Mouse (Mus musculus) CH12.LX (cell line): ENCODE measurements around the gene Thap7. TPM values are rescaled to one million over a fixed set of nuclear protein-coding genes. Genes with fewer than 3 reads are reported as not detected.

ENCODE experiments used
- DNase-seq: peaks from one replicate; pipeline ENCODE4 v3.0.0-alpha.2; 2013; ENCODE audit errors: extremely low read depth
- H3K27ac ChIP-seq: 2 replicates; pipeline ENCODE4 v1.5.1; 2012; ENCODE audit warnings: low read depth, mild to moderate bottlenecking, control low read depth, moderate library complexity; ENCODE audit not compliant: insufficient read depth
- H3K27me3 ChIP-seq: replicated peaks from 2 replicates; pipeline ENCODE3; 2012; ENCODE audit warnings: inconsistent platforms
- H3K36me3 ChIP-seq, 2 experiments: replicated peaks in 1 of 2; 2 replicates each; pipeline versions ENCODE3 to v1.6.1; 2012; ENCODE audit warnings: inconsistent platforms in 1 of 2, low read length in 1 of 2, mild to moderate bottlenecking in 1 of 2, mixed read lengths in 1 of 2, moderate library complexity in 1 of 2; ENCODE audit not compliant: control insufficient read depth in 1 of 2, insufficient read depth in 1 of 2
- H3K4me1 ChIP-seq, 2 experiments: 2 replicates each; pipeline ENCODE4 v1.6.1; 2012; ENCODE audit warnings: inconsistent platforms in 1 of 2, moderate library complexity in 1 of 2; ENCODE audit not compliant: insufficient read depth in 2 of 2, control insufficient read depth in 1 of 2
- H3K4me2 ChIP-seq: 2 replicates; pipeline ENCODE4 v1.6.1; 2012; ENCODE audit warnings: low read depth, mild to moderate bottlenecking, control low read depth; ENCODE audit not compliant: poor library complexity, insufficient read depth, severe bottlenecking
- H3K4me3 ChIP-seq, 3 experiments: fragments of 150-350 bp in 1 of 3; sonication (generic) in 1 of 3; replicated peaks in 1 of 3; 2 replicates each; pipeline versions ENCODE3 to v1.5.1; 2011 to 2012; ENCODE audit warnings: low read depth in 2 of 3, low read length in 2 of 3, mild to moderate bottlenecking in 2 of 3, moderate library complexity in 2 of 3, control low read depth in 1 of 3, improper control_type of control experiment in 1 of 3, inconsistent platforms in 1 of 3, mixed read lengths in 1 of 3; ENCODE audit not compliant: poor library complexity in 1 of 3
- H3K79me2 ChIP-seq: replicated peaks from 2 replicates; pipeline ENCODE4 v1.6.1; 2012; ENCODE audit warnings: mild to moderate bottlenecking, moderate library complexity; ENCODE audit not compliant: control insufficient read depth, poor library complexity, insufficient read depth, severe bottlenecking; ENCODE audit errors: extremely low read depth
- H3K9ac ChIP-seq: 2 replicates; pipeline ENCODE4 v1.6.1; 2012; ENCODE audit warnings: low read depth, mild to moderate bottlenecking, control low read depth, moderate library complexity; ENCODE audit not compliant: insufficient read depth
- H3K9me3 ChIP-seq: replicated peaks from 2 replicates; pipeline ENCODE3; 2012; ENCODE audit warnings: low read length, inconsistent platforms, mixed read lengths
- EP300 ChIP-seq: IDR thresholded peaks from 2 replicates; pipeline ENCODE4 v1.6.1; 2011; ENCODE audit warnings: low read length, improper control_type of control experiment
- ETS1 ChIP-seq: conservative IDR thresholded peaks from 2 replicates; pipeline ENCODE4 v1.6.1; 2012; ENCODE audit warnings: low read depth, mild to moderate bottlenecking, inconsistent platforms, low read length, improper control_type of control experiment, moderate library complexity
- HCFC1 ChIP-seq: IDR thresholded peaks from 2 replicates; pipeline ENCODE4 v1.6.1; 2012; ENCODE audit warnings: low read depth, mild to moderate bottlenecking, inconsistent platforms, low read length, improper control_type of control experiment
- IRF4 ChIP-seq: IDR thresholded peaks from 2 replicates; pipeline ENCODE4 v1.6.1; 2014; ENCODE audit warnings: low read depth, mild to moderate bottlenecking, inconsistent platforms, low read length, improper control_type of control experiment
- JUND ChIP-seq: conservative IDR thresholded peaks from 2 replicates; pipeline ENCODE4 v1.6.1; 2011; ENCODE audit warnings: low read depth, low read length, improper control_type of control experiment
- MAX ChIP-seq: IDR thresholded peaks from 2 replicates; pipeline ENCODE4 v1.6.1; 2011; ENCODE audit warnings: low read length, improper control_type of control experiment
- MAZ ChIP-seq: IDR thresholded peaks from 2 replicates; pipeline ENCODE4 v1.6.1; 2012; ENCODE audit warnings: low read depth, mild to moderate bottlenecking, inconsistent platforms, low read length, improper control_type of control experiment, moderate library complexity
- MXI1 ChIP-seq: IDR thresholded peaks from 2 replicates; pipeline ENCODE4 v1.6.1; 2011; ENCODE audit warnings: mild to moderate bottlenecking, low read depth, low read length, improper control_type of control experiment
- MYC ChIP-seq: IDR thresholded peaks from 2 replicates; pipeline ENCODE4 v1.6.1; 2011; ENCODE audit warnings: low read depth, mild to moderate bottlenecking, improper control_type of control experiment, low read length
- NELFE ChIP-seq: IDR thresholded peaks from 2 replicates; pipeline ENCODE4 v1.6.1; 2011; ENCODE audit warnings: low read depth, low read length, improper control_type of control experiment
- POLR2AphosphoS2 ChIP-seq: IDR thresholded peaks from 2 replicates; pipeline ENCODE4 v1.6.1; 2011; ENCODE audit warnings: low read depth, low read length, improper control_type of control experiment
- RAD21 ChIP-seq: IDR thresholded peaks from 2 replicates; pipeline ENCODE4 v1.6.1; 2011; ENCODE audit warnings: low read depth, mild to moderate bottlenecking, low read length, improper control_type of control experiment, moderate library complexity
- RCOR1 ChIP-seq: conservative IDR thresholded peaks from 2 replicates; pipeline ENCODE4 v1.6.1; 2012; ENCODE audit warnings: low read depth, mild to moderate bottlenecking, inconsistent platforms, low read length, improper control_type of control experiment
- SIN3A ChIP-seq: IDR thresholded peaks from 2 replicates; pipeline ENCODE4 v1.6.1; 2012; ENCODE audit warnings: low read length, improper control_type of control experiment, inconsistent platforms
- USF1 ChIP-seq: IDR thresholded peaks from 2 replicates; pipeline ENCODE4 v1.6.1; 2014; ENCODE audit warnings: low read depth, mild to moderate bottlenecking, inconsistent platforms, low read length, improper control_type of control experiment
- USF2 ChIP-seq: conservative IDR thresholded peaks from 2 replicates; pipeline ENCODE4 v1.6.1; 2011; ENCODE audit warnings: low read depth, low read length, improper control_type of control experiment
- ZKSCAN1 ChIP-seq: IDR thresholded peaks from 2 replicates; pipeline ENCODE4 v1.6.1; 2012; ENCODE audit warnings: low read depth, inconsistent platforms, low read length, improper control_type of control experiment, borderline replicate concordance
- ZNF384 ChIP-seq: IDR thresholded peaks from 2 replicates; pipeline ENCODE4 v1.6.1; 2012; ENCODE audit warnings: low read depth, low read length, improper control_type of control experiment, inconsistent platforms
- dilution Hi-C: fragments of 300-500 bp; cut with MboI; formaldehyde crosslinking; loops from 2 replicates; pipeline ENCODE4 v1.14.3; 2020; ENCODE audit warnings: low sequenced_read_pairs; ENCODE audit not compliant: extremely low pct_unique_long_range_greater_than_20kb, extremely low pct_ligation_motif_present
- in situ Hi-C: fragments of 300-500 bp; cut with MboI; formaldehyde crosslinking; loops from 3 replicates; pipeline ENCODE4 v1.14.3; 2019; ENCODE audit warnings: low sequenced_read_pairs, low pct_ligation_motif_present, low pct_unique_long_range_greater_than_20kb, mixed read lengths
- polyA plus RNA-seq: library from polyadenylated mRNA; unstranded; fragments of >175 nt; gene quantifications from 2 replicates; pipeline ENCODE4 v1.2.1, GENCODE M21; 2012; ENCODE audit warnings: low read depth; ENCODE audit not compliant: insufficient read length
- total RNA-seq, 2 experiments: library from RNA; depleted of rRNA; stranded (reverse); fragments of 300-350 nt in 1 of 2; fragments of >200 nt in 1 of 2; gene quantifications; 2 replicates each; pipeline ENCODE4 v1.2.3; 2012 to 2014

Thap7 gene
- total and polyA plus RNA-seq, 3 experiments = 64.3 to 83.3 (median 79.4) TPM

DNA sequence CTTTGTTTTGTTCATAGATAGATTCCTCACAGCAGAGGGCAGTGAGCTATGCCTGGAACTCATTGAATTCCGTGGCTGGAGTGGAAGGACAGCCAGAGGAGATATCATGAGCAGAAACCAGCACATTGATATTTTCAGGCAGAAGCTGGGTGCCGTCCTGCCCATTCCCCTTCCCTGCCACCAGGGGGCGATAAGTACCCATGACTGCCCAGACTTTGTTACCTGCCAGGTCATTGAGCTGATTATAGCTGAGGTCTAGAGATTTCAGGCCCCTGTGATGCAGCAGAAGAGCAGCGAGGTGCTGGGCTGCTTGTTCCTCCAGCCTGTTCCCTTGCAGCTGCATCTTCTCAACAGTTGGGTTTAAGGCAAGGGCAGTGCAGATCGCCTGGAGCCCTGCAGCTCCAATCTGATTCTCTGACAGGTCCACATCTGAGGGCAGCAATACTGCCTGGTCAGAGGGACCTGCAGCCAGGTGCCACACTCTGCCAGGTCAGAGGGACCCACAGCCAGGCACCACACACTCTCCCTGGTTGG, 27.1 kb upstream of the Thap7 start (continued):
- TF ChIP-seq SIN3A (no peak), MAZ (no peak)

GRCm38 (mm10) chr16:17556907-17557306, 26.0 kb upstream of the Thap7 start:
- no peak for DNase-seq
- Histone ChIP-seq H3K27ac (no peak overlapping the region), H3K9ac (no peak overlapping the region), H3K79me2 (no peaks in the 10 kb centered on the region), H3K9me3 (no peaks in the 10 kb centered on the region), H3K4me1 (peaks cover 22 to 38% of the 10 kb centered on the region in 2 experiments), H3K4me3 (no peak overlapping the region), H3K27me3 (peaks cover 35% of the 10 kb centered on the region), H3K4me2 (no peak overlapping the region), H3K36me3 (no peaks in the 10 kb centered on the region)
- in situ Hi-C loops = loop anchor here (5.0 to 10.0 kb wide), 2 partner anchors 60 to 178 kb away; partner anchors contain the start of genes Med15 and Smpd4
- TF ChIP-seq RAD21 (no peak), JUND (no peak), IRF4 (no peak), USF2 (no peak), HCFC1 (no peak), MXI1 (no peak), MAZ (no peak), POLR2AphosphoS2 (no peak), ETS1 (no peak), RCOR1 (no peak), ZNF384 (no peak), EP300 (no peak), NELFE (no peak), MYC (no peak), ZKSCAN1 (no peak)
- dilution Hi-C loops = no loop called here

DNA sequence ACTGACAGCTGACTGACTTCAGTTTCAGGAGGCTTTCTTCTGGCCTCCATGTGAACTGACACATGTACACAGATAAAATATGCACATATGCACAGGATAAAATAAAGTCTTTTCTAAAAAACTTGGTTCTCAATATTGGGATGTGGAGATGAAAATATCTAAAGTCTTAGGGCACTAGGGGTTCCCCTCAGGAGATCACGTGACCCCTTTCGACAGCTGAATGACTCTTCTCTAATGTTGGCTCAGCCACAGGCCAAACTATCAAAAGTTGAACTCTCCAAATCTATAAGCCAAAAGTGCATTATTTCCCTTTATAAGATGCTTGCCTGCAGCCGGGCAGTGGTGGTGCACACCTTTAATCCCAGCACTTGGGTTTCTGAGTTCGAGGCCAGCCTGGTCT, 25.2 kb upstream of the Thap7 start:
- Histone ChIP-seq H3K4me3 (no peak overlapping the region), H3K27ac (no peak overlapping the region), H3K79me2 (no peaks in the 10 kb centered on the region), H3K9me3 (no peaks in the 10 kb centered on the region), H3K4me2 (no peak overlapping the region), H3K27me3 (peaks cover 28% of the 10 kb centered on the region), H3K4me1 (peaks cover 22 to 38% of the 10 kb centered on the region in 2 experiments), H3K36me3 (no peaks in the 10 kb centered on the region), H3K9ac (no peak overlapping the region)
- in situ Hi-C loops (loop anchor here (5.0 to 10.0 kb wide), 2 partner anchors 61 to 179 kb away; partner anchors contain the start of genes Med15 and Smpd4), dilution Hi-C loops (no loop called here)
- TF ChIP-seq MAX (no peak), USF1 (peak; percentile 15; the same call in 1 of the 2 replicates)
- DNase-seq = no peak
